In genomic region chr5:149112559-149112958, GRCm38 (mm10) we compare ENCODE assay signal across 16 mouse cellular contexts.
"Had no signal": no experiment of that assay in that cellular context is flagged by ENCODE, and none has a peak within 500 bp of the region (broad histone marks: within the 10 kb centered on the region; RNA-seq: fewer than 3 reads in every experiment).

No protein-coding gene starts in this region.

- H3K27ac ChIP-seq: midbrain, embryonic 10.5 days; midbrain, embryonic 12.5 days; neural tube, embryonic 13.5 days; stomach, embryonic 15.5 days; stomach, postnatal 0 days had no signal

- H3K27me3 ChIP-seq: midbrain, embryonic 12.5 days; neural tube, embryonic 13.5 days; stomach, embryonic 15.5 days had no signal

- H3K4me3 ChIP-seq: midbrain, embryonic 10.5 days; midbrain, embryonic 12.5 days; myocyte; neural tube, embryonic 13.5 days; stomach, embryonic 15.5 days had no signal

- H3K9ac ChIP-seq: lung, embryonic 14.5 days; midbrain, embryonic 12.5 days; neural tube, embryonic 13.5 days; stomach, embryonic 15.5 days had no signal

- H3K4me1 ChIP-seq: stomach, embryonic 15.5 days had no signal

- DNase-seq: lung, adult 18-20 months; lung, embryonic 14.5 days; lung, postnatal 10 days; lung, postnatal 4 days; midbrain, embryonic 14.5 days; right cerebral cortex, adult 18-20 months; right cerebral cortex, postnatal 14 days; thymus, adult 2 months; thymus, postnatal 25 days; thymus, postnatal 4 days had no signal

- H3K36me3 ChIP-seq: midbrain, embryonic 10.5 days; midbrain, embryonic 12.5 days; neural tube, embryonic 13.5 days; stomach, embryonic 15.5 days had no signal

- H3K9me3 ChIP-seq: midbrain, embryonic 10.5 days; midbrain, embryonic 12.5 days; neural tube, embryonic 13.5 days; stomach, embryonic 15.5 days had no signal
